Mouse (Mus musculus): ENCODE results near the gene Reln. TPM values are rescaled to one million over a fixed set of nuclear protein-coding genes. Genes with fewer than 3 reads are reported as not detected.

Gene Reln
- polyA plus RNA-seq (2014; fragmentation: Nextera tagmentation; extraction: Ambion mirVana) = 9.0 and 10.6 TPM in 2 replicates

DNA sequence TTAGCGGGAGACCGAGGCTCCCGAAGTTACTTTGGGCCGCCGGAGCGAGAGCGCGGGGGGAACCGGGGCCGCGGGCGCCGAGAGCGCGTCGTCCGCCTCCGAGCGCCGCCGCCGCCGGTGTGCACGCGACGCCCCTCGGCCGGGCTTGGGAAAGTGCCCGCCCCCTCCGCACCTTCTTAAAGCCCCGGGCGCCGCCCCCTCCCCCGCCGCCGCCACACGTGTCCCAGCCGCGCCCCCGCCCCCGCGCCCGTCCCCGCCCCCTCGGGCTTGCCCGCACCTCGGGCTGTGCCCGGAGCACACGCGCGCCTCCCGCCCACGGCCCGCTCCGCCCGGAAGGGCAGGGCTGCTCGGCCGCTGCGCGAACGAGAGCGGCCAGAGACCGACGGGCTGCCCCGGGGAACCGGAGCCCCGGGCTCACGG lies at the start of gene Reln:
Gene Reln, minus strand, starts transcription at position 147 of the 420 bp plus-strand sequence.
- H3K9me3 ChIP-seq (ENCODE audit: control insufficient read depth, low read length) = no peaks in the 10 kb centered on the region
- H3K4me3 ChIP-seq (ENCODE audit: low read depth, low read length) = peak within 1 kb of the TSS; percentile 60
- no peaks in the 10 kb centered on the region for H3K36me3 ChIP-seq (ENCODE audit: control insufficient read depth, insufficient read depth, low read length)
- peak within 1 kb of the TSS; percentile 79 for H3K4me2 ChIP-seq (replicated peaks; ENCODE audit: low read depth, low read length)
- peak within 1 kb of the TSS; percentile 65 for H3K9ac ChIP-seq (ENCODE audit: low read depth, low read length)
- 0% methylated on average over 32 of the region's 68 CpGs for WGBS
- H3K4me1 ChIP-seq (replicated peaks; ENCODE audit: control insufficient read depth, insufficient read depth, low read length) = peaks cover 4% of the 10 kb centered on the region; the same call in 1 of the 2 replicates
- peak; percentile 69 for DNase-seq (ENCODE audit: low spot score)
- peak within 1 kb of the TSS; percentile 79 for H3K27ac ChIP-seq (ENCODE audit: low read depth, low read length)
- H3K27me3 ChIP-seq (ENCODE audit: control insufficient read depth, insufficient read depth, low read length) = peaks cover 30% of the 10 kb centered on the region
- ATAC-seq (ENCODE audit: low FRiP score) = peak; percentile 85

DNA sequence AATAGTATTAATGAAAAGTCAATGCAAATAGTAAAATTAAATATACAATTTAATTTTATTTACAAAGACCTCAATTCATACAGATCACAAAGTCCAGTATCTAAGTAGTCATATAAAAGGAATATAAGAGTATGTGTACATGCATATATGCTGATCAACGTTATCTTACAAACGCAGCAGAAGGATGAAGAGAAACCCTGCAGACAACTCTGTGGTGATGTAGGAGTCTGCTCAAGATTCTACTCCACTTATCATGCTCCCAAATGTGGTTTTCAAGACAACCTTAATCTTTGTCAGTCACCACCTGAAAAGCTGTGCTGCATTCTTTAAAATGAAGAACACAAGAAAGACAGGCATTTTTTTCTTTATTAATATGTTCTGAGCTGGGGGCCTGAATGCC lies 44.0 kb upstream of the Reln start:
- DNase-seq (ENCODE audit: low spot score) (no peak), ATAC-seq (ENCODE audit: low FRiP score) (no peak)
- H3K9me3 ChIP-seq (ENCODE audit: control insufficient read depth, low read length) = no peaks in the 10 kb centered on the region
- no peak overlapping the region for H3K4me2 ChIP-seq (replicated peaks; ENCODE audit: low read depth, low read length)
- H3K27me3 ChIP-seq (ENCODE audit: control insufficient read depth, insufficient read depth, low read length) = no peaks in the 10 kb centered on the region
- H3K9ac ChIP-seq (ENCODE audit: low read depth, low read length) = no peak overlapping the region
- H3K36me3 ChIP-seq (ENCODE audit: control insufficient read depth, insufficient read depth, low read length) = no peaks in the 10 kb centered on the region
- no peak overlapping the region for H3K4me3 ChIP-seq (ENCODE audit: low read depth, low read length)
- 93% methylated on average over 2 of the region's 2 CpGs for WGBS
- no peaks in the 10 kb centered on the region for H3K4me1 ChIP-seq (replicated peaks; ENCODE audit: control insufficient read depth, insufficient read depth, low read length)
- H3K27ac ChIP-seq (ENCODE audit: low read depth, low read length) = no peak overlapping the region

DNA sequence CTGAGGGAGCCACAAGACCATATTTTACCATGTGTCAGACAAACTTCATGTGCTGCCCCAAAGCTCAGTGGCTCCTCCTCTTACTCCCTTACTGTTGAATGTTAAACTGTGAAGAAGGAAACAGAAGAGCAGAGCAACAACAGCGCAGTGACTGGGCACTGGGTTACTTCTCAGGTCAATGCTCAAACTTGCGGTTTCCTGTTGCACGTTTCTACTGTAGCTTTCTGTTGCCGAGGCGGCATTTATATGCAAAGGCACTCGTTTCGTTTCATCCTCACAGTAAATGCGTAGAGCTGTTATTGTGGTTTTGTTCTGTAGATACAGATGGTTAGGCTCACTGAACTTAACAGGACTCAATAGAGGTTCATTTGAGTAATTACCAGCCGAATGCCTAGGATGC lies 16.0 kb upstream of the Reln start:
- Histone ChIP-seq H3K4me1 (replicated peaks; ENCODE audit: control insufficient read depth, insufficient read depth, low read length) (no peaks in the 10 kb centered on the region), H3K4me3 (ENCODE audit: low read depth, low read length) (no peak overlapping the region), H3K27me3 (ENCODE audit: control insufficient read depth, insufficient read depth, low read length) (no peaks in the 10 kb centered on the region), H3K9ac (ENCODE audit: low read depth, low read length) (no peak overlapping the region), H3K27ac (ENCODE audit: low read depth, low read length) (no peak overlapping the region), H3K36me3 (ENCODE audit: control insufficient read depth, insufficient read depth, low read length) (no peaks in the 10 kb centered on the region), H3K4me2 (replicated peaks; ENCODE audit: low read depth, low read length) (no peak overlapping the region), H3K9me3 (ENCODE audit: control insufficient read depth, low read length) (no peaks in the 10 kb centered on the region)
- DNase-seq (ENCODE audit: low spot score) (no peak), ATAC-seq (ENCODE audit: low FRiP score) (no peak)
- WGBS = 69% methylated on average over 9 of the region's 9 CpGs

DNA sequence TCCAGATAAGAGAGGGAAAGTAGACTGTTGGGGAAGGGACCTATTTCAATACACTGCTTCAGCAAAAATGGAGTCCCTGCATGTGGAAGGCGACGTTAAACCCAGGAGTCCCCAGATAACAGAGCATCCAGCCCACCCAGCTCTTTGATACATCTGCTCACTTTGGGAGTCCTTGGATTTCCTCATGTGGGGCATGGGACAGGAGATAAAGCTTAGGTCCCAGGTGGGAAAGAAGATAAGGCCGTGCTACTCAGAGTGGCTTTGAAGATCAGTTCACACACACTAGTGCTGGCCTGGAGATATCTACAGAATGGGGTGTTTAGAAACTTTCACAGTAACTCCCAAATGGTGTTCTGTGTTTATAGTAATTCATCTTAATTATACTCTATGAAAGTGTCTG lies 3.9 kb upstream of the Reln start:
- Histone ChIP-seq H3K27me3 (ENCODE audit: control insufficient read depth, insufficient read depth, low read length) (peaks cover 22% of the 10 kb centered on the region), H3K9ac (ENCODE audit: low read depth, low read length) (no peak overlapping the region), H3K4me3 (ENCODE audit: low read depth, low read length) (no peak overlapping the region), H3K4me2 (replicated peaks; ENCODE audit: low read depth, low read length) (no peak overlapping the region), H3K4me1 (replicated peaks; ENCODE audit: control insufficient read depth, insufficient read depth, low read length) (peaks cover 4% of the 10 kb centered on the region; the same call in 1 of the 2 replicates), H3K27ac (ENCODE audit: low read depth, low read length) (no peak overlapping the region), H3K36me3 (ENCODE audit: control insufficient read depth, insufficient read depth, low read length) (no peaks in the 10 kb centered on the region), H3K9me3 (ENCODE audit: control insufficient read depth, low read length) (no peaks in the 10 kb centered on the region)
- 87% methylated on average over 3 of the region's 3 CpGs for WGBS
- ATAC-seq (ENCODE audit: low FRiP score) = no peak
- DNase-seq (ENCODE audit: low spot score) = no peak

DNA sequence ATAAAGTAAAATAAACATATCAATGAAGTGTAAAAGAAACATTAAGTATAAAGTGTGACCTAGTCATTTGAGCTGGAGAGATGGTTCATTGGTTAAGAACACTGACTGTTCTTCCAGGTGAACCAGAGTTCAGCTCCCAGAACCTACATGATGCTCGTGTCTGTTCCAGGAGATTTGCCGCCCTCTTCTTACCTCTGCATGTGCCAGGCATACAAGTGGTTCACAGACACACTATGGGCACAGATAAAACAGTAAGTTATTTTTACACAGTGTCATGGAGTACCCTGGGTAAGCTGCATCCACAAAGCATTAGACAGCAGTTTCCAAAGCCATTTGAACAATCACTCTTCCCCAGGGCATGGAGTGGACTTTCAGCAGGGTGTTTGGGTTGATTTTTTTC lies 3.2 kb upstream of the Reln start:
- Histone ChIP-seq H3K9me3 (ENCODE audit: control insufficient read depth, low read length) (no peaks in the 10 kb centered on the region), H3K4me1 (replicated peaks; ENCODE audit: control insufficient read depth, insufficient read depth, low read length) (peaks cover 4% of the 10 kb centered on the region; the same call in 1 of the 2 replicates), H3K27me3 (ENCODE audit: control insufficient read depth, insufficient read depth, low read length) (peaks cover 26% of the 10 kb centered on the region), H3K4me2 (replicated peaks; ENCODE audit: low read depth, low read length) (no peak overlapping the region), H3K4me3 (ENCODE audit: low read depth, low read length) (no peak overlapping the region), H3K36me3 (ENCODE audit: control insufficient read depth, insufficient read depth, low read length) (no peaks in the 10 kb centered on the region), H3K27ac (ENCODE audit: low read depth, low read length) (no peak overlapping the region), H3K9ac (ENCODE audit: low read depth, low read length) (no peak overlapping the region)
- no peak for ATAC-seq (ENCODE audit: low FRiP score)
- 83% methylated on average over 2 of the region's 2 CpGs for WGBS
- no peak for DNase-seq (ENCODE audit: low spot score)

DNA sequence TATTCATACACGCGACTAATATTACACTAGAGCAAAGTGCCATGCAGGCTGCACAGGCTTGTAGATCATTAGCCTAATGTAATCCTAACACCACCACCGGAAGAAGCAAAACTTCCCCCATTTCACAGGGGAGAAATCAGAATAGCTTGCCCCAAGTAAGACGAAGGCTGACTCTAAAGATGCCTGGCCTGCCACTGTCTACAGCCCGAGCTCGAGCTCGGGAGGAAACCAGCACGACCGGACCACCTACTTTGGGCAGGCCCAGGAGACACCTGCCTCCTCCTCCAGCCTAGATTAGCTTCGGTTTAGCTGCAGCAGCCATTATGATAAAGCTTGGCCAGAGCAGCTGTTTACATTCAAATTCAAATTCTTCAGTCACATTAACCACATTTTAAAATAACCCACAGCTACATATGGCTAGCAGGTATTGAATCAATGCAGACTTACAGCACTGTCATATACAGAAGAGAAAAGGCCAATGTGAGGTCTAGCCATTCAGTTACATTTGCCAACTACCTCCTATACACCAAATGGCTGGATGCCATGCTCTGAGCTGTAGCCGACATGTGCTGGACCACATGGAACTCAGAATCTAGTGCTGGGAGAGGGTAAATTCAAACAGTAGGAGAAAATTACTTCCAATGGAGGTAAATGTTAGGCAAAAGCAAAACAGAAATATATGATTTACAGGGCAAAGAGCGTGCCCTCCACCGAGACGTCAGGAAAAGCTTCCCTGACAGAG lies 1.6 kb upstream of the Reln start:
- H3K9ac ChIP-seq (ENCODE audit: low read depth, low read length) = no peak overlapping the region
- no peaks in the 10 kb centered on the region for H3K36me3 ChIP-seq (ENCODE audit: control insufficient read depth, insufficient read depth, low read length)
- H3K9me3 ChIP-seq (ENCODE audit: control insufficient read depth, low read length) = no peaks in the 10 kb centered on the region
- WGBS = 33% methylated on average over 14 of the region's 14 CpGs
- DNase-seq (ENCODE audit: low spot score) = peak; percentile 19
- no peak overlapping the region for H3K27ac ChIP-seq (ENCODE audit: low read depth, low read length)
- H3K27me3 ChIP-seq (ENCODE audit: control insufficient read depth, insufficient read depth, low read length) = peaks cover 30% of the 10 kb centered on the region
- ATAC-seq (ENCODE audit: low FRiP score) = no peak
- H3K4me1 ChIP-seq (replicated peaks; ENCODE audit: control insufficient read depth, insufficient read depth, low read length) = peaks cover 4% of the 10 kb centered on the region; the same call in 1 of the 2 replicates
- H3K4me3 ChIP-seq (ENCODE audit: low read depth, low read length) = 0 out of 2 replicates have a peak overlapping the region, but pooled peaks have one; percentile 4
- peak overlapping the region; percentile 79 for H3K4me2 ChIP-seq (replicated peaks; ENCODE audit: low read depth, low read length)

DNA sequence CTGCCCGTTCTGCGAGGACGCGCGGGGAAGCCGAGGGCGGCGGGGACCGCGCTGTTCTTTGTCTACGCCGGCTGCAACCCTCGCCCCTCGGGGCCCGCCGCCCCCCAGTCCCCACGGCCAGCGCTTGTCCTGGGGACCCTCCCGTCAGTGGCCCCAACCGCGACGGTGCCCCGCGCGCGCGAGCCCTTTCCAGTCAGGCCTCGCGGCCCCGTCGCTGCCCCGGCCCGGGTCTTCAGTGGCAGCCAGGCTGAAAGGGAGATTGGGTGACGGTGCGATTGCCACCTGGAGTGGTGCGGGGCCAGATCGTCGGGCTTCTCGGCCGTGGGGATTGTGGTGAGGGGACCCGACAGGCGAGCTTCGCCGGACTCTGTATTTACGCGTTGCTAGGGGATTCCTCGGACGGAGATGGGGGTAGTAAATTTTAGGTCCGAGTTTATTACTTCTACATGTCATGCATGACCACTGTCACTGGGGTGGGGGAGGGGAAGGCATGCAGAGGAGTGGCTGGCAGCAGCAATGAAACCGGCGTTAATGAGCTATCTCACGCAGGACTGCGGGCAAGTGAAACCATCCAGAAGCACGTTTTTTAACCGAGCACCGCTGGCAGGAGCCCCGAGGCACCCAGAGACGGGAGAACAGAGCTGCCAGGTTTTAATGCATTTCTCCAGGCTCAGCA lies 612 bp upstream of the Reln start:
- peak overlapping the region; percentile 79 for H3K27ac ChIP-seq (ENCODE audit: low read depth, low read length)
- H3K36me3 ChIP-seq (ENCODE audit: control insufficient read depth, insufficient read depth, low read length) = no peaks in the 10 kb centered on the region
- peak overlapping the region; percentile 79 for H3K4me2 ChIP-seq (replicated peaks; ENCODE audit: low read depth, low read length)
- DNase-seq (ENCODE audit: low spot score) (peak; percentile 62), ATAC-seq (ENCODE audit: low FRiP score) (peak; percentile 59)
- H3K4me1 ChIP-seq (replicated peaks; ENCODE audit: control insufficient read depth, insufficient read depth, low read length) = peaks cover 4% of the 10 kb centered on the region; the same call in 1 of the 2 replicates
- 2% methylated on average over 58 of the region's 58 CpGs for WGBS
- H3K4me3 ChIP-seq (ENCODE audit: low read depth, low read length) = peak overlapping the region; percentile 60
- no peaks in the 10 kb centered on the region for H3K9me3 ChIP-seq (ENCODE audit: control insufficient read depth, low read length)
- H3K9ac ChIP-seq (ENCODE audit: low read depth, low read length) = peak overlapping the region; percentile 65
- peaks cover 30% of the 10 kb centered on the region for H3K27me3 ChIP-seq (ENCODE audit: control insufficient read depth, insufficient read depth, low read length)

DNA sequence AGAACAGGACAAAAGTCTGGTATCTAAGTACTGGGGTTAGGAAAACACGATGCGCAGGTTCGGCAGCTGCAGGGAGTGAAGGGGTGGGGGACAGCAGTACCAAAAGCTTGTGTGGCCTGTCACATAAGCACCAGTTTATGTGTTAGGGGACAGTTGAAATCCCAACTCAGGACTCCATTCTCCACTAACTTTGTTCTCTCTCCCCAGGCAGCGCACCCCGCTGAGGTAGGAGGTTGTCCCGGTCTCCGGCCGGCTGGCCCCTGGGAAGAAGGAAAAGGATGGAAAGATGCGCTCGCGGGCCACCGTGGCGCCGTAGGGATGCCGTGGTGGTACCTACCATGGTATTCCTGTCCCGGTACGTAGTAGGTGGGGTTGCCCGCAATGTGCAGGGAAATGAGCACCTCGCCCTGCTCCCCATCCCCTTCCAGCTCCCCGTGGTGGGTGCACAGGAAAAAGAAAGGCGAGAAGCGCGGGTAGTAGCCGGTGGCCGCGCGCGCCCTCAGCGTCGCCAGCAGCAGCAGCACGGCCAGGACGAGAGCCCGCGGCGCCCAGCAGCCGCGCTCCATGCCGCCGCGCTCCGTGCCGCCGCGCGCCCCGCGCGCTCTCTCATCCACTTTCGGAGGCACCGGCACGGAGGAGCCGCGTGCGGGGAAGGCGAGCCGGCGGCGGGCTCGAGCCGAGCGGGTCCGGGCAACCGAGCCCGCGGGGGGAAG lies 503 bp downstream of the Reln start:
- ATAC-seq (ENCODE audit: low FRiP score) (peak; percentile 84), DNase-seq (ENCODE audit: low spot score) (peak; percentile 67)
- under 1% methylated on average over 58 of the region's 65 CpGs for WGBS
- Histone ChIP-seq H3K36me3 (ENCODE audit: control insufficient read depth, insufficient read depth, low read length) (no peaks in the 10 kb centered on the region), H3K4me2 (replicated peaks; ENCODE audit: low read depth, low read length) (peak overlapping the region; percentile 79), H3K27me3 (ENCODE audit: control insufficient read depth, insufficient read depth, low read length) (peaks cover 30% of the 10 kb centered on the region), H3K9ac (ENCODE audit: low read depth, low read length) (peak overlapping the region; percentile 65), H3K4me3 (ENCODE audit: low read depth, low read length) (peak overlapping the region; percentile 60), H3K27ac (ENCODE audit: low read depth, low read length) (0 out of 2 replicates have a peak overlapping the region, but pooled peaks have one; percentile 6), H3K4me1 (replicated peaks; ENCODE audit: control insufficient read depth, insufficient read depth, low read length) (peaks cover 4% of the 10 kb centered on the region; the same call in 1 of the 2 replicates), H3K9me3 (ENCODE audit: control insufficient read depth, low read length) (no peaks in the 10 kb centered on the region)

Data from hindbrain, embryonic 11.5 days (tissue).